Mouse (Mus musculus) layer of hippocampus, adult 18-20 months (tissue): Measurements from ENCODE around the gene Sugt1. TPM values are rescaled to one million over a fixed set of nuclear protein-coding genes. Genes with fewer than 3 reads are reported as not detected.
A peak's percentile ranks its signal among the peaks of the same experiment; 100 is the strongest.

Source experiments
- DNase-seq, 2 experiments: peaks; one replicate each; pipeline ENCODE4 v3.0.0; 2022; ENCODE audit warnings: low spot score in 2 of 2
- total RNA-seq, 2 experiments: library from RNA; stranded (reverse); gene quantifications; 2 replicates each; pipeline ENCODE4 v1.2.3; 2021

Sugt1 gene
- total RNA-seq, 2 experiments from 2014 or later: 89.7 to 93.8 TPM

DNA sequence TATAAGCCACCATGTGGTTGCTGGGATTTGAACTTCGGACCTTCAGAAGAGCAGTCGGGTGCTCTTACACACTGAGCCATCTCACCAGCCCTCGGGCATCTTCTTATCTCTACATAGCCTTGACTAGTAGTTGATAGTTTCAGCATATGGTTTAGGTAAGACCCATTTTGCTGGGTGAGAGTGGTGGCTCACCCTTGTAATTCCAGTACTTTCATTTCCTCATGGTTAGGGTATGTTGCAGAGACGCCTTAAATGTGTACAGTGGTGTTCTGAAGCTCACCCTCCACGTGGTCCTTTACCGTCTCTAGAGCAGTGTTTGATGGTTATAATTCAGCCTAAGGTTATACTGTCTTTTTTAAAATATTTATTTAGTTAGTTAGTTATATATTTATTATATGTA is 18.9 kb downstream of the Sugt1 start:
- no peak for DNase-seq

DNA sequence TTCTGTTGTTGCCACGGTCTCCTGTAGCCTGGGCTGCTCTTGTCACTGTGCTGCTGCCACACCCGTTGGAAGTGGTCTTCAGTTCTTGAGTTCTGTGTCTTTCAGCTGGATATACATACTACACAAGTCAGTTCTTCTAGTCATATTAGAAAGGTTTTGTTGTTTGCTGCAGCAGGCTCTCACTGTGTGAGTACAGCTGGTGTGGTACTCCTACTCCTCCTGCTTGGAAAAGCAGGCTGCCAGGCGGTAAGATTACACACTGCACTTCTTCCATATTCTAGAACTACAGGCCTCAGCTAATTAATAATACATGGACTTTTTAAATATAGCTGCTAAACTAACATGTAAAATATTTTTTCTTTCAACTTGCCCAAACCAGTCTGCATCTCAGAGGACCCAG is 19.4 kb downstream of the Sugt1 start:
- DNase-seq: peak; percentile 28 to 69

DNA sequence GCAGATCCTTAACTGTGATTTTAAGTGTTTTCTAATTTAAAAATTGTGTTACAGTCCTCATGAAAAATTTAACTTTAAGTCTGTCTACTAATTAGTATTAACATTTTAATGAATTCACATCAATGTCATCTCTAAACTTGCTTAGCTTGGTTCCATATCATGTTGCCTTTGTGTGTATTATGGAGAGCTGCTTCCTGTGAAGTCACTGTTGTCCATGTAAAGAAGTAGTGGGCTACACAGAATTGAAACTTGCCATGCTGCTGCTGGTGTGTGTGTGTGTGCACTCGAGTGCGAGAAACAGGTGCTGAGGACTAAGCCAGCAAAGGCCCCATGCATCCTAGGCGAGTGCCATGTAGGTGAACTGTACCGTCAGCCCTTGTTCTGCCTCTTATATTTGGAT is 19.9 kb downstream of the Sugt1 start:
- DNase-seq: no peak

DNA sequence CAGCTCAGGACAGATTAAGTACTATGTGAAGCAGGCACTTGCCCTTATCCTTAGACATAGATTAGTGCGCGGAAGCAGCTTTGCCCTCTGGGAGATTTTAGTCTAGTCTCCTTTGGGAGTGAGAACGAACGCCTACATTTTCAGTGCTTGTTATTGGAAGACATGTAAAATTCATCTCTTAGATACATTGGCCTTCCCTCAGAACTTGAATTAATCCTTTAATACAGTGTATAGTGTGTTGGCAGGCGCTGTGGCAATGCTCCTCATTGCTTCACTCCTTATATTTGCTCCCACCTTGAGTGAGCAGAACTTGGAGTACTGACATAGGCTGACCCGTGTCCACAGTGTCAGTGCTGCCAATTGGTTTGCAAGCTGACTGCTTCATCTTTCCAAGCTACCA is 20.8 kb downstream of the Sugt1 start:
- DNase-seq: no peak

DNA sequence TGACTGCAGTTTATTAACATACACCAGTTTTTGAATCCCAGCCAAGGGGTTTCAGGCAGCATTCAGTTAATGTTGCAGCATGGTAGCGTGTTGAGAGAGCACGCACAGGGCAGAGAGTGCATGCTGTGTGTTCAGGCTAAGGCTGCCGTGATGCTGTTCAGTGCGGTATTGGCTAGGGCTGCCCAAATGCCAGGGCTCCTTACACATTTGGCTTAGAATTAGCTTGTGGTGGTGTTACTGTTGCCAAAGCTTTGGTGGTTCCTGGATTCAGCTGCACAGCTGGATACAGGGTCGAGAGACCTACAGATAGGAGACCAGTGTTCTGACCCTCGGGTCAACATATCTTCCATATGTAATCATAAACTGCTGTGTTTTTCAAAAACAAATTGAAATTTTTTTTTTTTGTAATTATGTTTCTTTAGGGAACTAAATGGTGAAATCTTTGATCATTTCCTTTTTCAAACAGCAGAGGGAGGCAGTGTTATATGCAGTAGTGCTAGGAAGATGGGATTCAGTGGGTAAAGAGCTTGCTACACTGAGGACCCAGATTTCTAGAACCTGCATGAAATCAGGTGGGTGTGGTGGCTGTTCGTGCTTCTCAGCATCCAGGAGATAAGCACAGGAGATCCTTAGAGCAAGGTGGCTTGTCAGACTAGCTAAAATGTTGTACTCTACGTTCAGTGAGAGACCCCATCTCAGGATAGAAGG is 29.8 kb downstream of the Sugt1 start:
- DNase-seq: peak in 1 of 2 experiments; percentile 68

DNA sequence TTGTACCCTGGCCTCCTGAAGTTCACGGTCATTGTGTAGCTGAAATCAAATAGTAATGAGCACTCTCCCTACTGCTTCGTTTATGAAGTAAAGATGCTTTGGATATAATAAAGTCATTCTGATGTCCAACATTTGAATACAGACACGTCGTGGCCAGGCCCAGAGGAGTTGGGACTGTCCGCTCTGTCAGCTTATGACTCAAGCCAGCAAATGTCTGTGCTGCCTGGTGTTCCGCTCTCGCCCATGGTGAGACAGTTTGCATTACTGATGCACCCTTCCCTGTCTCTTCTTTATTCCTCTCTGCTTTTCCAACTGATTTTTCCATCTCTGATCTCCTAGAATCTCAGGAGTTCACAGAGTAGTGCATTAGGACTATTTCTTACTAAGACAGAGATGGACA is 32.3 kb downstream of the Sugt1 start:
- no peak for DNase-seq

DNA sequence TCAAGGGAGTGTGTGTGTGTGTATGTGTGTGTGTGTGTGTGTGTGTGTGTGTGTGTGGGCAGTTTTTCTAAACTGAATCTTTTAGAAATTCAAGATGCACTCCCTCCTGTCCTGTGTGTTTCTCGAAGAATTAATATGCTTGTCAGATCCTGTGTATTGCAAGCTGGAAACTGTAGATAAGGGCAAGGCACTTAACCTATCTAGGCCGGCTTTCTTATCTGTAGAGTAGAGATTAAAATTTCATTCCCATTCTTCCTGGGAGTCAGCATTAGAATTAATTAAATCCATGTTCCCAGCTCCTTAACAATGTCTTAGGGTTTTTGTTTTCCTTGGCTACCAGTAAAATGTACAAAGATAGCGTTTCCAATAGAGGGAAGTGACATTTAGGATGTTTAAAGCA is 33.7 kb downstream of the Sugt1 start:
- no peak for DNase-seq

DNA sequence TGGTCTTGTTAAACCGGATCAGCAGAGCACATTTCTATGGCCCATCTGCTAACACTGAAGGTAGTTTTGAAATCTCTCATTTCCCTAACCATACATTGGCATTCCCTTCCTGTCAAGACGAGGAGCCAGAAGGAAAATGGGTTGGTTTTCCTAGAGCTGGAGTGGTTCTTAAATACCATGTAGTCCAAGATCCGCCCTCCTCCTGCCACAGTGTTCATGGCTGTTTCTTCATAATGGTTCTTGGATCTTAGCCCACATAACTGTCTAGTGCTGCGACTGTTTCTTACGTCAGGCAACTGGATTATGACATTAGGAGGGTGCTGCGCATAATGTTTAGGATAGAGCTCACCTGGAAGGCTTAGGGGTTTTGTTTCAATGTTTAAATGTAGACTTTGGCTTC is 44.8 kb downstream of the Sugt1 start:
- no peak for DNase-seq

DNA sequence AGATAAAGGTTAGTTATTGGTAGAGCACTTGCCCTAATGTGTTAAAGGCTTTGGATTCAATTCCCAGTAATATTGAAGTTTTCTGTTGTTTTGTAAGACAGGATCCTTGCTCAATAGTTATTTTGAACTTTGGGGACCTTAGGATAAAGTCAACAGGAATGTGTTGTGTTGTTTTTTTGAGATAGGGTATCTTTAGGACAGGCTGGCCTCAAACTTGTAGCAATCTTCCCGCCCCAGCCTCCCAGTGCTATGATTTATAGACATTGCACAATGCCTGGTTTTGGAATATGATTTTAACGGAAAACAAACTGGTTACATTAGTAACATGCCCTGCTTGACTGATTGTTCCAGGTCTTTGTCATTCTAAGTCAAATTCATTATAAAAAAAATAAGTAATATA is 45.7 kb downstream of the Sugt1 start:
- no peak for DNase-seq

DNA sequence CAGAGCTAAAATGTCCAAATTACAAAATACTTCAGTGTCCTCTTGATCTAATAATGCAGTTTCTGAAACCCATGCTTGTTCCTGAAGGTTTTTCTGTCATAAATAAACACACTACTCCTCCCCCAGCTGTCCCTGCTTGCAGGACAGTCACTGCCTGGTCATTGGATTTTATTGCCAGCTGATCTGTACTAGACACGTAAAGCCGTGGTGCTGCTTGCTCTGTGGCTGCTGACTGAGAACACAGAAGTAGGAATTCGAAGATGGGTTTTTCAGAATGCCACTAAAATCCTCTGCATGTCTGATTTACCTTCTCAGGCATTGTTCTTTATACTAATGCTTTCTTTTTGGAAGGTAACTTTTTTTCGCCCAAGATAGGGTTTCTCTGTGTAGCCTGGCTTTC is 49.3 kb downstream of the Sugt1 start:
- no peak for DNase-seq

DNA sequence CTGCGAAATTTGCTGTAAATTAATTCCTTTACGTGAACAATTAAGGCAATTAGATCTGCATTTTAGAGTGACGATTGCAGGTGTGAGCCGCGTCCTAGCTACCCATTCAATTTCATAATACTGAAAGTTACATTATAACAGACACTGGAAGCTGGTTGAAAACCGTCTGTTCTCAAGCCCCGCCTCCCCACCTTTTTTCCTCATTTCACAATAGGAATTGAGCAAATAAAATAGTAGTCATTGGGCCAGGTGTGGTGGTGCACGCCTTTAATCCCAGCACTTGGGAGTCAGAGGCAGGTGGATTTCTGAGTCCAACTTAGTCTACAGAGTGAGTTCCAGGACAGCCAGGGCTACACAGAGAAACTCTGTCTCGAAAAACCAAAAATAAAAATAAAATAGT is 54.6 kb downstream of the Sugt1 start:
- no peak for DNase-seq

DNA sequence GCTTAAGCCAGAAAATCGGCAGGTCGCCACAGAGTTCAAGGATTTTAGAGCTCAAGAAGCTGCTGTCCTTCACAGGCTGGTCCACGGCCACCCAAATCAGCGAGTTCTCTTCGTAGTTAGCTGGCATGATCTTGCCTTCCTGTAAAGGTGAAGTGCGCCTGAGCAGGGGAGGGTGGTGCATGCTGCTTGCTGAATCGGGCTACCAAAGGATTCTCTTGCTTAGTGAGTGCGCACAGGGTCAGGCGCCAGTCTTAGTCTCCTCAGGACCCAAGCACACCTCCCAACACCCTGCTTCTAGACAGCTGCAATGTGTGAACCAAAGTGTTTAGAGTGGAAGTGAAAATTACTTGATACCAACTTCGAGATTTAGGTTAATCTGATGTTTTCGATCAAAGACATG is 57.9 kb downstream of the Sugt1 start:
- no peak for DNase-seq

DNA sequence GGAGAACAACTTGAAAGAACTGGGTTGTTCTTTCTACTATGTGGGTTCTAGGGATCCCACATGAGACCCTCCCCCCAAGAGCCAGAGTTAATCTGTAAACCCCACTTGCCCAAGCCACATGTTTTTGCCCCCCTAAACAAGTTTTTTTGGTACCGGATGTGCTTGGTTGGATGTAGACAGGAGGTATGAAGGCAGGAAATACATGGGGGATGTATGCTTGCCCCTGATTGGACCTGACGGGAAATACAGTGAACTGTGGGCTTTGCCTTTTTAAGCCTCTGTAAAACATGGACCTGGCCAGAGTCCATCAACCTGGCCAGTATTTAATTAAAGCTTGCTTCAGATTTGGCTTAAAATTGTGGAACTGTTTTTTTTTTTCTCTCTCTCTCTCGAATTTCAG is 62.2 kb downstream of the Sugt1 start:
- DNase-seq: no peak

DNA sequence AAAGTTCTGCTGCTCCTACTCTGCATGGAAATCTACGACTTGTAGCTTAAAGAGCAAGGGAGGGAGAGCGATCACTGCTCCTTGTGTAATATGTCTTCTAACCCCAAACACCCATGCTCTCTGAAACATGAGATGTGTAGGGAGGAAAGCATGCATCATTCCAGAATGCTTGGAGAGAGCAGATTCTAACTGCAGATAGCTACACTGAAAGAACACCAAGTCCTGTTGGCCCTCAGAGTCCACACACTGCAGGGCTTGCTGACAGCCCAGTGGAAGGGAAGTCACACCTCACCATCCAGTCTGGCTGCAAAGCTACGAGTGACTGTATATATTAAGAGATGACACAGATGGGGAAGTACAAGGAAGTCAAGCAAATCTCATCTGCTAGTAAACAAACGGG is 65.2 kb downstream of the Sugt1 start:
- DNase-seq: no peak

DNA sequence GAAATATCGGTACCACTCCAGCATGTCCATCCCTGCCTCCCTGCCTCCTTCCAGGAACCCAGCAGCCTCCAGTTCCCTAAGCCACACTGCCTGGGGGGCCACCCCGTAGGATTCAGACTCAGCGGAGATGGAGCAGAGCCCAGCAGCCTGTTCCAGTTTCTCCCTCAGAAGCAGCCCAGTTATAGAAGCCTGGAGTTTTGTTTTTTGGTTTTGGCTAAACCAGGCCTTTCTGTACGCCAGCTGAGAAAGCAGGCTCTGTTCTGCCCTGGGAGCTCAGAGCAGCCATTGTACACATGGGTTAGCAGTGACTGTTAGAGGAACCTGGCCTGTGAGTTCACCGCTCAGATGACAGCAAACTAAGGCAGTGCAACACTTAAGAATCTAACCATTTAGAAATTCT is 70.8 kb downstream of the Sugt1 start:
- DNase-seq: peak; percentile 48 to 69

DNA sequence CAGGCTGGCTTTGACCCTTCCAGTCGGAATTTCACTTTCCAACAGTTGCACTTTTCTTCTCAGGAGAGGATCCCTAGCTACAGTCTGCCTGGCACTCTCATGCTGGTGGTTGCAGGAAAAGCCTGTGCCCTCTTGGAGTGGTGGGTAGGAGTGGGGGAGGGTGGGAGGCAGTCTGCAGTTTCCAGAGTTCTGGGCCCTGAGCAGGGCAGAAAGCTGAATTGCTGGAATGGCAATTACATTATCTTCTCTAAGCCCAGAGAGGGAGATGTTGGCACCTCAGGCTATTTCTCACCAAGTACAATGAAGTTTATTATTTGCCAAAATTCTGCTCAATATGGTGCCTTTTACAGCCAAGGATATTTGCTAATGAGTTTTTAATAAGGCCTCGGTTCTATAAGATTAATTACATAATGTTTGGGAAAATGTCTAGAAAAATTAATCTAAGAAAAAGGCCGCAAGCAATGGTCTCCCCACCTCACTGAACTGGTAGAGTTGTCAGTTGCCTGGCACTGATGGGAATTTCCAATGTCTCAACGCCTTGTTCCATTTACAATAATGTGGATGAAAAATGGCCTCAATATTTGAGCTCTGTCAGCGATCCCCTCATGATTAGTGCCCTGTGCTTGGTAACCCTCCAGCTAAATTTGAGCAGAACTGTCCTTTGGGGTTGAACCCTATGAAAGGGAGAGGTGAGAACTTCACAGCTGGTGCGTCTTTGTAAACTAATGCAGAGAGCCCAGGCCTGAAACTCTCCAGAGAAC is 71.4 kb downstream of the Sugt1 start:
- no peak for DNase-seq

DNA sequence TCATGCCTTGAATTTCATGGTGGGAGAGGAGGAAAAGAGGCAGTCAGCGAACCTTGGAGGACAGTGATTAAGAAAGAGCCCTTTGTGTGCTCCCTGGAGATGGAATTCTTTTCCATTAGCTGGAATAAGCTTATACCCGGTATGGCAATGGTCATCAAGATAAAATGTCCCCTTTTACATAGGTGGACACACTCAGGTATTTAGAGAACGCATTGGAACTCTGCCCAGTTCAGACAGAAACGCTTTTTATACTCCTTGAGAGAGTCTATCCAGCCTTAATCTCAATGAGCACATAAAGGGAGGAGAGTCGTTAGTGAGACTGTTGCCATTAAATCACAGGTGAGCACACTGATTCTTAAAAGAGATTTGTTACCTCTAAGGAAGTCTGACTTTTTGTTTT is 73.0 kb downstream of the Sugt1 start:
- no peak for DNase-seq

DNA sequence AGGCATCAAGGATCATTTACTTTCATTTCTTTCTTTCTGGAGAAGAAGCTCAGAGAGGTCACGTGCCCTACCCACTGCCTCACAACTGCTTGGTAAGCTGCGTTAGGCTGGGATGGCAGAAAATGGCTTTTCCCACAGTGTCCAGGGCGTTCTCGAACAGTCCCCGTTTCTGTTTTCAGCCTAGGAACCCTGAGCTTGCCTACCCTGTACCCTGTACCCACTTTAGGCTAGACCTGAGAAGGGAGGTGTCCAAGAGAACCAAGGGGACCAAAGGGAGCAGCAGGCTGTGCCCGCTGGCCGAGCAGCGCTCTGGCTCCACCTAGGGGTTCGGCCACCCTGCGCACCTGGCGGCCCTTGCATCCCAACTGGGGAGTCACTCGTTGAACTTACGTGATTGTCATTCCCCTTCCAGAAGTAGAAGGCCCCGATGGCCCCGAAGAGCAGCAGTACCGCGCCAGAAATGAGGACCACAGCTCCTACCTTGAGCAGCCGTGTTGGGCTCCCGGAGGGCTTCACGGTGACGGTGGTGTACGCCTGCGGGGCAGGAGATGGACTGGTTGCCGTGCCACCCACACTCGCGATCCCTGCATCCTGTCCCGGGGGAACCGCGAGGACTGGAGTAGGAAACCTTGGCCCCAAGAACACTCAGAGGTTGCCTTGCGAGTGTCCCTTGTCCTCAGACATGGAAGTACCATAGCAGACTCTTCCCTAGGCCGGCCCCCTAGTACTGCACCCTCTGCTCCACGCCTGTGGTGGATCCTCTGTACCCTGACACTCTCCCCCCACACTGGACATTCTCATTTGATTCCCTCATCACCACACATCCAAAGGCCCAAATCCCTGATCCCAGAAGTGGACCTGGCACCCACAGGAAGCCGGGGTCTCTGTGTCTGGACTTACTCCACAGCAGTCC is 73.8 kb downstream of the Sugt1 start:
- DNase-seq: peak in 1 of 2 experiments; percentile 38

DNA sequence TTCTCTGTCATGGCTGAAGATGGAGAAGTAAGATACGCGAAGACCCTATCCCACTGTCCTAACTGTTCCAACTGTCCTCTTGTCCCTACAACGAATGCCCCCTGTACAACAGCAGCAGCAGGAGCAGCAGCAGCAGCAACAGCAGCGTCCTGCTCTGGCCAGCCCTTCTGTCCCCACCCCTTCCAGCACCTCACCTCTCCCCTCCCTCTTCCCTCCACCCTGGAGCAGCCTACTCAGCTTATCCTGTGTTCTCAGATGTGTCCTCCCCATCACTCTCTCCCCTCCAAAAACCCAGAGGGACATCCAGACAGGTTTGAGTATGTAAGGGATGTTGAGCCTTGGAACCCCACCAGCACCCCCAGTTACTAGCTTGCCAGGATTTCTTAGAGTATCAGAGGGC is 74.5 kb downstream of the Sugt1 start, which contains the start of gene Cnmd:
Gene Cnmd, minus strand, starts transcription at position 170 of the 400 bp plus-strand sequence.
- DNase-seq: no peak

DNA sequence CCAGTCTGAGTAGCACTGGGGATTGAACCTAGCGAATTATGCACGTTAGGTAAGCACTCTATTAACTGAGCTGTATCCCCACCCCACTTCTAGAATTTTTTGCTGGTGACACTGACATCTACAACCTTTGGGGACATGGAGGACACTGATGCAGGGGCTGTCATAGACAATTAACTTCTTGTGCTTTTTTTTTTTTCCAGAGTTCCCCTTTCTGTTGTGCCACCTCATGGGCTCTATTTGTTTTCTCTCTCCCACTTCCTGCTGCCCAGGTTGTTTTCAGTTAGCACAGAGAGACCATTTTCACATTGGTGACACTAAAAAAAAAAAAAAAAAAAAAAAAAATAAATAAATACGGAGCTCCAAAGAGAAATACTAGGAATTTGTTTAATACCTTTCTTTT is 83.5 kb downstream of the Sugt1 start:
- DNase-seq: no peak

DNA sequence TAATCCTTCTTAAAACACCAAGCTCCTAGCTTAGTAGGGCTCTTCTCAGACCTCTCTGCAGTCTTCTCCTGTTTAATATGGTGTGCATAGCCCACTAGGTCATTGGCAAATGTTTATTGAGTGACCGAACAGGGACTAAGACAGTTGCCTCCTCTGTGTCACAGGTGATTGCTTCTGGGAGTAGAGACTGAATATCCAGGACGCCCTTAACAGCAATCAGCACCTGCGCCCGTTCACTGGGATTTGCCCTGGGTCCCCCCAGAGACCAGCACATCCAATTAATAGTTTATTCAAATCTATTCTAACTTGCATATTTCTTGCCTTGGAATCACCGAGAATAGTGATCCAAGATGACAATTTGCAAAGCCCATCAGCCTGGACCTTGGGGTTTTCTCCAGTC is 85.1 kb downstream of the Sugt1 start:
- no peak for DNase-seq
